Mouse (Mus musculus) embryo, embryonic 11 days (tissue): ENCODE measurements around the gene Avl9.

Source experiments
- DNase-seq: peaks from one replicate; pipeline ENCODE4 v3.0.0-alpha.2; 2015

The Avl9 gene

GRCm38 (mm10) chr6:56714574-56715269 lies at the start of gene Avl9:
TSS of gene Avl9 (plus strand) at chr6:56714899.
- DNase-seq = peak; percentile 97

GRCm38 (mm10) chr6:56688238-56688637 lies 26.5 kb upstream of the Avl9 start:
- no peak for DNase-seq

GRCm38 (mm10) chr6:56691205-56691604 lies 23.5 kb upstream of the Avl9 start:
- peak; percentile 88 for DNase-seq

DNA sequence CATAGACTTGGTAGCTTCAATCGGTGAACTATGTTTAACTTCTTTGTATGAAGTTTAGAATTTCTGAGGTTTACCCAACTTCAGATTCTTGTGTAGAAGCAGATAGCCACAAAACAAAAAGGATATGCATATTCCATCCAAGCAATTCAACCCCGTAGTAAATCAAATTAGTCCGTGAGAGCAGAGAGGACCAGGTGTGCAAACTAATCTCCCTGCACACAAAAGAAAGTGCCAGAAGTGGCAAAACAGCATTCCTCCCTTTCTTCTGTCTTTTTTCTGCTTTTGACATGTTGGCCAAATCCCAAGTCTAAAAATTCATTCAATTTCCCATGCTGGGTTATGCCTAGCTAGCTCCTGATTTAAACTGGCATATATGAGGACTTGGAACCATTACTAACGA lies 22.3 kb upstream of the Avl9 start:
- DNase-seq = no peak

DNA sequence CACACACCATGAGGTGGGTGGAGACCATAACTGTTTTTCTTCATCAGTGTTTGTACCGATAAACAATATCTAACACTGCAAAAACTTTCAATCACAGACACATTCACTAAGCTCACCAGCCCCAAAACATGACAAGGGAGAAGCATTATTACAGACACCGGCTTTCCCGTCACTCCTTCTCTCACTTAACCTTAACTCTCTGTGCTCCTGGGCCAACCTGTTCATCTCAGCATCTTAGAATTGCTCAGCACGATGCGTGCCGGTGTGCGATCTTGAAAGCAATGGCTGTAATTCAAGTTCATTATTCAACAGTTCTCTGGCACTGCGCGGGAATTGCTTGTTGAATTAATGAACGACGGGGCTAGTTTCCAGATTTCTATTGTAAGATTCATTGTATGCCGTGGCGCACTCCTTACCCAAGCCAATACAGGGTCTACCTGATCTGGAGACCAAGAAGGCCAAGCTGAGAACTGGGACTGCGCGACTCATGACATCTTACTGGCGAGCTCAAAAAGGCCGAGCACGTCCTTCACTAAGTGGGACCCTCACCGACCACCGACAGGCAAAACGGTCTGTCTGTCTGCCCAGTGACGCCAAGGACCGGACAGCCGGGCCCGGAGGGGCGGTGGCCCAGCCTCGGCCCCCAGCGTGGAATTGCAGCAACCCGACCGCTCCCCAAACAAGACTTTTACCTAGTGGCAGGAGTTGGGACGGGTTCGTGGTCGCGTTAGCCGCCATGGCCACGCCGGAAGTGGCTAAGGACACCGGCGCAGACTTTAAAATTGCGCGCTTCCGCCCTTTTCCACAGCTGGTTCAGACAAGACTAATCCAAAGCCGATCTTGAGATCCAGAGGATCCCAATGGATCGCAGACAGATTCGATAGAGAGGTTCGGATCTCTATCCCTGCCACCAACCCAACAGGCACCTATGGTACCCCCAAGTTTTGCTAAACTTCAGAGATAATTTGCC lies 10.5 kb upstream of the Avl9 start, which contains the start of gene Lsm5:
TSS of gene Lsm5 (minus strand) at position 780 of the 970 bp plus-strand sequence.
- DNase-seq = peak; percentile 95

DNA sequence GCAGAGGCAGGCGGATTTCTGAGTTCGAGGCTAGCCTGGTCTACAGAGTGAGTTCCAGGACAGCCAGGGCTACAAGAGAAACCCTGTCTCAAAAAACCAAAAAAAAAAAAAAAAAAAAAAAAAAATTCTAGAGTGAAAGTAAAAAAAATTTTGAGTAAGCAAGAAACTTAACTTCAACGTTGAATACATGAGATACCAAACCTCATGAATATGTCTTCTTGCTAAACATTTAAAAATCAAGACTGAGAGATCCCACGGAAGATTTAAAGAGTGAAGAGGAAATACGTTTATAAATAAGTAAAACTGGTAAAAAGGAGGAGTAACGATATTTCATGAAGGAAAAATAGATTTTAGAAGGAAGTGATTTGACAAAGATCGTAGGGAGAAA lies 519 bp upstream of the Avl9 start:
- DNase-seq = no peak

GRCm38 (mm10) chr6:56715270-56715666 lies 569 bp downstream of the Avl9 start:
- DNase-seq = peak; percentile 81

- no peak for DNase-seq
Measured at GRCm38 (mm10) chr6:56719071-56719470, 4.4 kb downstream of the Avl9 start.

DNA sequence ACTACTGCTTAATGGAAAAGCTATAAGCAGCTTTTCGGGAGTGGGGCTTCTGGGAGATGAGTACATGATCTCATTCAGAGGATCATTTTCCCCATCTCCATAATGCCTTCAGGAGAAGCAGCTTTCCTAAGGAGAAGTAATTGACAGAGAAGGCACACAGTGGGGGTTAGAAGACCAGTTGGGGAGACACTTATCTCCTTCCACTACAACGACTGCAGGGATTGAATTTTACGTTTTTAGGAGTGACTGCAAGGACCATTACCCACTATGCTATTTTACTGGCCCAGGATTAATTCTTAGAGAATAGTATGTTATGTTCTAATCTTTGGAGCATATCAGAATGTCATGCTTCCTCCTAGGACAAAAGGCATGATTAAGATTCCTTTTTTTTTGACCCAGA lies 6.2 kb downstream of the Avl9 start:
- no peak for DNase-seq

DNA sequence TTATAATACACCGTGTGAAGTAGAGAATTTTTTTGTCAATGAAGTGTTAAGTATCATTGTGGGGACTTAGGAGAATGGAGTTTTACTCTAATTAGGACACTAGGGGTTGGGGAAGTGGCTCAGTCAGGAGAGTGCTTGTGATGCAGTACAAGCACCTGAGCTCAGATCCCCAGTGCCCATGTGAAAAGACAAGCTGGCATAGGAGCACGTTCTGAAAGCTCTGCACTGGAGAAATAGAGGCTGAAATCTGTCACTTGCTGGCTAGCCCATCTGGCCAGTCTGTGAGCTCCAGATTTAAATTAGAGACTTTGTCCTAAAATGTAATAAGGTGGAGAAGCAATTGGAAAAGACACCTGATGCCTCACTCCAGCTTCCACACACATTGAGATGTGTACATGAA lies 17.8 kb downstream of the Avl9 start:
- no peak for DNase-seq

- DNase-seq = no peak
Measured at GRCm38 (mm10) chr6:56745950-56746543, 31.3 kb downstream of the Avl9 start.

DNA sequence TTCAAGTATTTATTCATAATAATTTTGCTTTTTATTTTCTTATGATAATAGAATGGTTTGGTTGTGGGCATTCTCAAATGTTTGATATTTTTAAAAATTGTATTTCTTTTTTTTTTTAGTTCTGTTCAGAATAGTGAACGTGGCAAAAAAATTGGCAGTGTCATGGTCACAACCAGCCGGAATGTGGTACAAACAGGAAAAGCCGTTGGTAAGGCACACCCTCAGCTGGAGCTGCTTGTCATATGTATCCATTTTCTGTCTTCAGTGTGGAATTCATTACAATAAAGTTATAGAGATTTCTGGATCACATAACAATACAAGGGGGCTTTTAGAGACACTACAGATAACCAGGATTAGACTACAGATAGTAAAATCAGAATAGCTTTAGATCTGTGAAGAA lies 39.0 kb downstream of the Avl9 start:
- no peak for DNase-seq

GRCm38 (mm10) chr6:56756117-56756516 lies 41.4 kb downstream of the Avl9 start:
- no peak for DNase-seq

- DNase-seq = no peak
Measured at GRCm38 (mm10) chr6:56759324-56759723, 44.6 kb downstream of the Avl9 start.

DNA sequence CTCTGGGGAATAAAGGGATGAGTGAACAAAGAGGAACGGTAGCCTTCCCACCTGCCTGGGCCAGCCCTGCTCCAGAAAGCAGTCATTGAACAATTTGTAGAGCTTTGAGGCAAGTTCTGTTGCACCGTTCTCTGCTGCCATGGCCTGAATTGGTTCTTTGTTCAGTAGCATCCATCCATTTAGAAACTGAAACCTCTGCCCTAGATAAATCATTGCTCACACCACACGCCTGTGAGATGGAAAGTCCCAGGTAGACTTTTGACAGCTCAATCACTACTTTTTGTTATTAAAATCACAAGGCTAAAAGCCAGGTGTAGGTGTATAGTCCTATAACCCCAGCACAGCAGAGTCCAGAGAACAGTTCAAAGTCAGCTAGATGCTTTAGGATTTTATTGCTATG lies 50.6 kb downstream of the Avl9 start:
- DNase-seq = no peak

GRCm38 (mm10) chr6:56765696-56766095 lies 51.0 kb downstream of the Avl9 start:
- no peak for DNase-seq

- no peak for DNase-seq
Measured at GRCm38 (mm10) chr6:56775816-56776215, 61.1 kb downstream of the Avl9 start.

DNA sequence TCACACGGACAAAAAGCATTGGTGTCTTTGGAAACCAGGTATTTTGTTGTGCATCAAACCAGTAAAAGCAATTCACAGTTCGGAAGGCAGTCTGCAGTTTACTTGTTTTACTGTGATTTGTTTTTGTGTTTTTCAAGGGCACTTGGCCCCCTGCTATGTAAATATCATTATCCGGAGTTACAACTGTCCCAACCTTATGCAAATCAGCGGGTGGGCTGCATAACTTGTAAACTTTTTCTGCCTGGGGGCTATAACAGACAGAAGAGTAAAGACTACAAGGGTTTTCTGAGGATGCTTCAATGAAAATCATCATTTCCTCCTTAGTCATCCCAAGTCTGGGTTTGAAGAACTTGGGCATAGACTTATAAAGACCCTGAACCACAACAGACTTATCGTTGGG lies 64.9 kb downstream of the Avl9 start:
- DNase-seq = no peak

GRCm38 (mm10) chr6:56783561-56784272 lies 69.0 kb downstream of the Avl9 start:
- no peak for DNase-seq

DNA sequence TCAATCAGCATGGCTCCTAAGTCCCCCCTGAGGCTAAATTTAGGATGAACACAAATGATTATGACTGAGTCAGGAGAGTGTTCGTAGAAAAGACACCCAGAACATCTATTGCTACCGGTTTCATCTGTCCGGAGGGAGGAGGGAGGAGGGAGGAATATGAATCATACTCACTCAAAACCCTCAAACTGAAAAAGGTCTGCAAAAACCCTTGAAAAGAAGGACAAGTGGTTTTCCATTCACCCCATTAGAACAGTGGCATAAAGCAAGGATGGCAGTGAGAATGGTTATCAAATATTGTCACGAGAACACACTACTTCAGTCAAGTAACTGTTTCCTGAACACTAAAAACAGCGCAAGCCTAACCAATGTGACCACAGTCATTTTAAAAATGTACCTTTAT lies 70.4 kb downstream of the Avl9 start:
- DNase-seq = no peak

GRCm38 (mm10) chr6:56787668-56788067 lies 73.0 kb downstream of the Avl9 start:
- no peak for DNase-seq

GRCm38 (mm10) chr6:56789336-56789735 lies 74.6 kb downstream of the Avl9 start:
- no peak for DNase-seq

GRCm38 (mm10) chr6:56794834-56795233 lies 80.1 kb downstream of the Avl9 start:
- no peak for DNase-seq
